Mouse (Mus musculus) CH12.LX (cell line): ENCODE data around the gene Rras. TPM values are rescaled to one million over a fixed set of nuclear protein-coding genes. Genes with fewer than 3 reads are reported as not detected.

Experiments used
- DNase-seq: peaks from one replicate; pipeline ENCODE4 v3.0.0-alpha.2; 2013; ENCODE audit errors: extremely low read depth
- H3K27ac ChIP-seq: 2 replicates; pipeline ENCODE4 v1.5.1; 2012; ENCODE audit warnings: low read depth, mild to moderate bottlenecking, control low read depth, moderate library complexity; ENCODE audit not compliant: insufficient read depth
- H3K27me3 ChIP-seq: replicated peaks from 2 replicates; pipeline ENCODE3; 2012; ENCODE audit warnings: inconsistent platforms
- H3K36me3 ChIP-seq, 2 experiments: replicated peaks in 1 of 2; 2 replicates each; pipeline versions ENCODE3 to v1.6.1; 2012; ENCODE audit warnings: inconsistent platforms in 1 of 2, low read length in 1 of 2, mild to moderate bottlenecking in 1 of 2, mixed read lengths in 1 of 2, moderate library complexity in 1 of 2; ENCODE audit not compliant: control insufficient read depth in 1 of 2, insufficient read depth in 1 of 2
- H3K4me1 ChIP-seq, 2 experiments: 2 replicates each; pipeline ENCODE4 v1.6.1; 2012; ENCODE audit warnings: inconsistent platforms in 1 of 2, moderate library complexity in 1 of 2; ENCODE audit not compliant: insufficient read depth in 2 of 2, control insufficient read depth in 1 of 2
- H3K4me2 ChIP-seq: 2 replicates; pipeline ENCODE4 v1.6.1; 2012; ENCODE audit warnings: low read depth, mild to moderate bottlenecking, control low read depth; ENCODE audit not compliant: poor library complexity, insufficient read depth, severe bottlenecking
- H3K4me3 ChIP-seq, 3 experiments: fragments of 150-350 bp in 1 of 3; sonication (generic) in 1 of 3; replicated peaks in 1 of 3; 2 replicates each; pipeline versions ENCODE3 to v1.5.1; 2011 to 2012; ENCODE audit warnings: low read depth in 2 of 3, low read length in 2 of 3, mild to moderate bottlenecking in 2 of 3, moderate library complexity in 2 of 3, control low read depth in 1 of 3, improper control_type of control experiment in 1 of 3, inconsistent platforms in 1 of 3, mixed read lengths in 1 of 3; ENCODE audit not compliant: poor library complexity in 1 of 3
- H3K79me2 ChIP-seq: replicated peaks from 2 replicates; pipeline ENCODE4 v1.6.1; 2012; ENCODE audit warnings: mild to moderate bottlenecking, moderate library complexity; ENCODE audit not compliant: control insufficient read depth, poor library complexity, insufficient read depth, severe bottlenecking; ENCODE audit errors: extremely low read depth
- H3K9ac ChIP-seq: 2 replicates; pipeline ENCODE4 v1.6.1; 2012; ENCODE audit warnings: low read depth, mild to moderate bottlenecking, control low read depth, moderate library complexity; ENCODE audit not compliant: insufficient read depth
- H3K9me3 ChIP-seq: replicated peaks from 2 replicates; pipeline ENCODE3; 2012; ENCODE audit warnings: low read length, inconsistent platforms, mixed read lengths
- BHLHE40 ChIP-seq: IDR thresholded peaks from 2 replicates; pipeline ENCODE4 v1.6.1; 2011; ENCODE audit warnings: mild to moderate bottlenecking, low read depth, low read length, improper control_type of control experiment
- CHD1 ChIP-seq: IDR thresholded peaks from 2 replicates; pipeline ENCODE4 v1.6.1; 2012; ENCODE audit warnings: low read depth, low read length, improper control_type of control experiment, inconsistent platforms
- E2F4 ChIP-seq: IDR thresholded peaks from 2 replicates; pipeline ENCODE4 v1.6.1; 2011; ENCODE audit warnings: low read depth, low read length, improper control_type of control experiment; ENCODE audit not compliant: insufficient replicate concordance
- ELF1 ChIP-seq: IDR thresholded peaks from 2 replicates; pipeline ENCODE4 v1.6.1; 2014; ENCODE audit warnings: low read depth, mild to moderate bottlenecking, inconsistent platforms, low read length, improper control_type of control experiment
- ETS1 ChIP-seq: conservative IDR thresholded peaks from 2 replicates; pipeline ENCODE4 v1.6.1; 2012; ENCODE audit warnings: low read depth, mild to moderate bottlenecking, inconsistent platforms, low read length, improper control_type of control experiment, moderate library complexity
- IRF4 ChIP-seq: IDR thresholded peaks from 2 replicates; pipeline ENCODE4 v1.6.1; 2014; ENCODE audit warnings: low read depth, mild to moderate bottlenecking, inconsistent platforms, low read length, improper control_type of control experiment
- MAFK ChIP-seq: IDR thresholded peaks from 2 replicates; pipeline ENCODE4 v1.6.1; 2011; ENCODE audit warnings: low read length, improper control_type of control experiment; ENCODE audit not compliant: insufficient replicate concordance
- MXI1 ChIP-seq: IDR thresholded peaks from 2 replicates; pipeline ENCODE4 v1.6.1; 2011; ENCODE audit warnings: mild to moderate bottlenecking, low read depth, low read length, improper control_type of control experiment
- NRF1 ChIP-seq: IDR thresholded peaks from 2 replicates; pipeline ENCODE4 v1.6.1; 2014; ENCODE audit warnings: low read depth, mild to moderate bottlenecking, inconsistent platforms, low read length, improper control_type of control experiment, moderate library complexity
- PAX5 ChIP-seq: IDR thresholded peaks from 2 replicates; pipeline ENCODE4 v1.6.1; 2012; ENCODE audit warnings: low read length, inconsistent platforms, mixed read lengths
- POLR2A ChIP-seq: IDR thresholded peaks from 2 replicates; pipeline ENCODE4 v1.6.1; 2011; ENCODE audit warnings: low read depth, mild to moderate bottlenecking, improper control_type of control experiment, low read length
- SIN3A ChIP-seq: IDR thresholded peaks from 2 replicates; pipeline ENCODE4 v1.6.1; 2012; ENCODE audit warnings: low read length, improper control_type of control experiment, inconsistent platforms
- SMC3 ChIP-seq: IDR thresholded peaks from 2 replicates; pipeline ENCODE4 v1.6.1; 2011; ENCODE audit warnings: low read depth, low read length, improper control_type of control experiment
- TBP ChIP-seq: conservative IDR thresholded peaks from 2 replicates; pipeline ENCODE4 v1.6.1; 2011; ENCODE audit warnings: low read depth, low read length, improper control_type of control experiment
- TCF12 ChIP-seq: IDR thresholded peaks from 2 replicates; pipeline ENCODE4 v1.6.1; 2014; ENCODE audit warnings: low read depth, mild to moderate bottlenecking, inconsistent platforms, low read length, improper control_type of control experiment
- UBTF ChIP-seq: IDR thresholded peaks from 2 replicates; pipeline ENCODE4 v1.6.1; 2012; ENCODE audit warnings: low read depth, mild to moderate bottlenecking, inconsistent platforms, low read length, improper control_type of control experiment, moderate library complexity
- USF1 ChIP-seq: IDR thresholded peaks from 2 replicates; pipeline ENCODE4 v1.6.1; 2014; ENCODE audit warnings: low read depth, mild to moderate bottlenecking, inconsistent platforms, low read length, improper control_type of control experiment
- ZC3H11A ChIP-seq: IDR thresholded peaks from 2 replicates; pipeline ENCODE4 v1.6.1; 2012; ENCODE audit warnings: low read depth, mild to moderate bottlenecking, inconsistent platforms, low read length, improper control_type of control experiment
- ZMIZ1 ChIP-seq: IDR thresholded peaks from 2 replicates; pipeline ENCODE4 v1.6.1; 2012; ENCODE audit warnings: low read depth, mild to moderate bottlenecking, inconsistent platforms, low read length, improper control_type of control experiment
- ZNF384 ChIP-seq: IDR thresholded peaks from 2 replicates; pipeline ENCODE4 v1.6.1; 2012; ENCODE audit warnings: low read depth, low read length, improper control_type of control experiment, inconsistent platforms
- dilution Hi-C: fragments of 300-500 bp; cut with MboI; formaldehyde crosslinking; loops from 2 replicates; pipeline ENCODE4 v1.14.3; 2020; ENCODE audit warnings: low sequenced_read_pairs; ENCODE audit not compliant: extremely low pct_unique_long_range_greater_than_20kb, extremely low pct_ligation_motif_present
- in situ Hi-C: fragments of 300-500 bp; cut with MboI; formaldehyde crosslinking; loops from 3 replicates; pipeline ENCODE4 v1.14.3; 2019; ENCODE audit warnings: low sequenced_read_pairs, low pct_ligation_motif_present, low pct_unique_long_range_greater_than_20kb, mixed read lengths
- polyA plus RNA-seq: library from polyadenylated mRNA; unstranded; fragments of >175 nt; gene quantifications from 2 replicates; pipeline ENCODE4 v1.2.1, GENCODE M21; 2012; ENCODE audit warnings: low read depth; ENCODE audit not compliant: insufficient read length
- total RNA-seq, 2 experiments: library from RNA; depleted of rRNA; stranded (reverse); fragments of 300-350 nt in 1 of 2; fragments of >200 nt in 1 of 2; gene quantifications; 2 replicates each; pipeline ENCODE4 v1.2.3; 2012 to 2014

Rras gene
- total and polyA plus RNA-seq, 3 experiments, result 7.2 to 19.8 (median 10.6) TPM

GRCm38 (mm10) chr7:45051601-45051974 lies 33.8 kb downstream of the Rras start (continued):
- peak; percentile 72 for TF ChIP-seq SIN3A

GRCm38 (mm10) chr7:45052181-45052861 lies 34.6 kb downstream of the Rras start:
- peak; percentile 25 for DNase-seq
- Histone ChIP-seq H3K4me1 (peaks cover 0 to 25% of the 10 kb centered on the region in 2 experiments; a peak in 2 of 4 replicates), H3K79me2 (peaks cover 3% of the 10 kb centered on the region), H3K36me3 (peaks cover 30% of the 10 kb centered on the region in 2 experiments), H3K9me3 (no peaks in the 10 kb centered on the region), H3K27ac (peak overlapping the region; percentile 98), H3K4me2 (peak overlapping the region; percentile 64), H3K4me3 (peak overlapping the region; percentile 64 to 80 (median 65)), H3K9ac (peak overlapping the region; percentile 78), H3K27me3 (no peaks in the 10 kb centered on the region)
- no peak for TF ChIP-seq ZC3H11A
- peak; percentile 27; the same call in 1 of the 2 replicates for TF ChIP-seq BHLHE40
- 0 out of 2 replicates have a peak, but pooled peaks have one; percentile 45 for TF ChIP-seq MXI1
- in situ Hi-C loops (no loop called here), dilution Hi-C loops (no loop called here)

- peak within 1 kb of the TSS; percentile 89 for H3K9ac ChIP-seq
- H3K79me2 ChIP-seq, result peaks cover 3% of the 10 kb centered on the region
- H3K4me3 ChIP-seq, result peak within 1 kb of the TSS; percentile 65 to 80 (median 72)
- dilution Hi-C loops (no loop called here), in situ Hi-C loops (no loop called here)
- no peaks in the 10 kb centered on the region for H3K9me3 ChIP-seq
- H3K36me3 ChIP-seq, result peaks cover 25 to 26% of the 10 kb centered on the region in 2 experiments
- peak within 1 kb of the TSS; percentile 98 for H3K27ac ChIP-seq
- no peak for DNase-seq
- H3K27me3 ChIP-seq, result no peaks in the 10 kb centered on the region
- peaks cover 0 to 25% of the 10 kb centered on the region in 2 experiments; a peak in 2 of 4 replicates for H3K4me1 ChIP-seq
- H3K4me2 ChIP-seq, result peak within 1 kb of the TSS; percentile 77
- TF ChIP-seq ZNF384, result peak; percentile 84
- no peak for TF ChIP-seq CHD1
Observed at GRCm38 (mm10) chr7:45052862-45053116, 35.0 kb downstream of the Rras start, which contains the start of gene Prr12. Gene Prr12 (minus strand): TSS chr7:45052881.

- Histone ChIP-seq H3K4me3 (peak overlapping the region; percentile 60 to 80 (median 72)), H3K27me3 (no peaks in the 10 kb centered on the region), H3K27ac (peak overlapping the region; percentile 97), H3K4me2 (peak overlapping the region; percentile 77), H3K36me3 (peaks cover 20% of the 10 kb centered on the region in 2 experiments), H3K9me3 (no peaks in the 10 kb centered on the region), H3K4me1 (peaks cover 0 to 25% of the 10 kb centered on the region in 2 experiments; a peak in 2 of 4 replicates), H3K9ac (peak overlapping the region; percentile 89), H3K79me2 (peaks cover 3% of the 10 kb centered on the region)
- dilution Hi-C loops, result no loop called here
- peak; percentile 87 for DNase-seq
- in situ Hi-C loops, result no loop called here
- TF ChIP-seq ETS1 (no peak), UBTF (peak; percentile 62; the same call in 1 of the 2 replicates), SMC3 (no peak), NRF1 (no peak; the same call in 1 of the 2 replicates), SIN3A (no peak; the same call in 1 of the 2 replicates), CHD1 (peak; percentile 86; the same call in 1 of the 2 replicates), PAX5 (no peak), BHLHE40 (peak; percentile 55), ZMIZ1 (peak; percentile 52; the same call in 1 of the 2 replicates), POLR2A (no peak), IRF4 (peak; percentile 38; the same call in 1 of the 2 replicates), MAFK (no peak), E2F4 (no peak), USF1 (no peak), ELF1 (peak; percentile 49; the same call in 1 of the 2 replicates), TBP (no peak), TCF12 (no peak)
Observed at GRCm38 (mm10) chr7:45053117-45053930, 35.6 kb downstream of the Rras start.
